Mouse (Mus musculus): ENCODE data around the gene Snrpa.

DNA sequence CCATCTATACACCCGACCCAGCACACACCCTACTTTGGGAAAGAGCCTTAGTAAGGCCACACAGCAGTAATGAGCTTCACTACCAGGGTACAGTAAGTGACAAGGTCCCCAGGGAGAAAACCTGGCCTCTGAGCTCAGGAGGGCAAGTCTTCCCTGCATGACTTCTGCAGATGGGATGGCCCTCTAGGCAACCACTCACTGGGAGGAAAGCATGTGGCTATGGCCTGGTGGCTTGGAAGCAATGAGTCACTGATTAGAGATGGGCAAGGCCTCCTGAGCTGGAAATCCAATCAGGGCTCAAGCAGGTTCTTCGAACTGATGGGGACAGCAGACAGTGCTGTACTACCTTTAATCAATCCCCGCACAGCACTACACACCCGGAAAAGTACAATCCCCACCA, 34.3 kb downstream of the Snrpa start:
- TF ChIP-seq CTCF (IDR thresholded peaks at IDR 0.05; ENCODE audit: low read depth) (no peak), EP300 (optimal IDR thresholded peaks at IDR 0.05) (no peak)
